Mouse (Mus musculus): ENCODE data around the gene 2310030G06Rik. TPM values are rescaled to one million over a fixed set of nuclear protein-coding genes. Genes with fewer than 3 reads are reported as not detected.

The 2310030G06Rik gene
- polyA plus RNA-seq, 1 experiment = 1.1 TPM

DNA sequence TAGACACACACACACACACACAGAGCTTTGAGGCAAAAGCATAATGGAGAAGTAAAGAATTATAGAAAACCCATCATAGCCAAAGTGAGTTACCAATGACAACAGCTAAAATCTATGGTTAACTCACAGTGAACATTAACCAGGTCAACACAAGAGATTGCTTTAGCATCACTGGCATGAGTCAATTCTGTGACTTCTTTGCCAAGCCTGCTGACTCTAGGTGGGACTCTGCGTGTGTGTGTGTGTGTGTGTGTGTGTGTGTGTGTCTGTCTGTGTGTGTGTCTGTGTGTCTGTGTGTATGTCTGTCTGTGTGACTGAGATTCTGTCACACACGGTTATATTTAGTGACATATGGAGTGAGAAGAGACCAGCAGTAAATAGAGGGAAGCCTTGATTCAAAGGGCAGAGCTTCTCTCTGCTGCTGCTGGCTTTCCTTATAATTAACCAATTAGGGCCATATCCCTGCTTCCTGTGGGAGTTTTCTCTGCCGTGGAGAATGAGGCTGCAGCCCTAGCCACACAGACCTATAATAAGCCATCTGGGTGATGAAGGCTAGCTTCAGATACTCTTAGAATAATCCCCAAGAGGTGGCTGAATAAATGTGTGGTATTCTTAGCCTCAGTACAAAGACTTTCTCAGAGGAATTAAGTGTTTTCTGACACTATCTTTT lies 21.5 kb downstream of the 2310030G06Rik start:
- no peak for TF ChIP-seq CEBPB (IDR thresholded peaks at IDR 0.05; ENCODE audit: insufficient read depth, poor library complexity, severe bottlenecking)
- no peak for TF ChIP-seq REST (IDR thresholded peaks at IDR 0.05; ENCODE audit: insufficient read depth, insufficient read length)
- no peak for TF ChIP-seq SRF (IDR thresholded peaks at IDR 0.05; ENCODE audit: control insufficient read depth, insufficient read length, low read depth)
- no peak for TF ChIP-seq MYOG (IDR thresholded peaks at IDR 0.05; ENCODE audit: control insufficient read depth in 1 of 3, insufficient read depth in 1 of 3, insufficient read length in 2 of 3, low read depth in 2 of 3)
- no peak for TF ChIP-seq TCF12 (IDR thresholded peaks at IDR 0.05; ENCODE audit: insufficient read depth, poor library complexity, severe bottlenecking)
- no peak for TF ChIP-seq POLR2A (IDR thresholded peaks at IDR 0.05; ENCODE audit: insufficient read length, low read depth)
- no peak for TF ChIP-seq TCF3 (IDR thresholded peaks at IDR 0.05; ENCODE audit: insufficient read length, low read depth)
- no peak for TF ChIP-seq MAX (IDR thresholded peaks at IDR 0.05; ENCODE audit: low read depth)
- no peak for TF ChIP-seq POLR2AphosphoS2 (IDR thresholded peaks at IDR 0.05; ENCODE audit: insufficient read length, low read depth)
- TF ChIP-seq MYOD1 (IDR thresholded peaks at IDR 0.05; ENCODE audit: control insufficient read depth in 1 of 3, insufficient read length in 2 of 3, low read depth in 2 of 3) = no peak
- no peak for TF ChIP-seq E2F4 (IDR thresholded peaks at IDR 0.05; ENCODE audit: insufficient read depth)
- TF ChIP-seq USF1 (IDR thresholded peaks at IDR 0.05; ENCODE audit: low read depth) = no peak
- Histone ChIP-seq H3K4me2 (ENCODE audit: low read depth) (no peak overlapping the region), H3K79me2 (ENCODE audit: control insufficient read depth, insufficient read depth) (no peaks in the 10 kb centered on the region), H3K36me3 (ENCODE audit: control insufficient read depth, insufficient read depth) (no peaks in the 10 kb centered on the region), H3ac (ENCODE audit: control insufficient read depth, insufficient read length) (no peak overlapping the region), H3K27me3 (ENCODE audit: control insufficient read depth, insufficient read depth, insufficient read length) (no peaks in the 10 kb centered on the region), H3K4me3 (no peak overlapping the region)

DNA sequence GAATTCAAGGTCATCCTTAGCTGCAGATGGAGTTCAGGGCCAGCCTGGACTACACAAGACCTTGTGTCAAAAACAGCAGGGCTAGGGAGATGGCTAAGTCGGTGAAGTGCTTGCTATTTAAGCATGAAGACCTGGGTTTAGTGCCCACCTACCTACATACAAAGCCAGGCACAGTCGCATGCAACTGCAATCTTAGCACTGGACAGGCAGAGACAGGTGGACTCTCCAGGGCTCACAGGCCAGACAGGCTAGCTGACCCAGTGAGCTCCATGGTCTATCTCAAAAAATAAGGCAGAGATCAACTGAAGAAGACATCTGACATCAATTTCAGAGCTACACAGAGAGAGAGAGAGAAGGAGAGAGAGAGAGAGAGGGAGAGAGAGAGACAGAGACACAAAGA lies 22.2 kb downstream of the 2310030G06Rik start:
- no peak overlapping the region for H3ac ChIP-seq (ENCODE audit: control insufficient read depth, insufficient read length)
- H3K4me3 ChIP-seq = no peak overlapping the region
- no peaks in the 10 kb centered on the region for H3K27me3 ChIP-seq (ENCODE audit: control insufficient read depth, insufficient read depth, insufficient read length)
- H3K4me2 ChIP-seq (ENCODE audit: low read depth) = no peak overlapping the region
- TF ChIP-seq MYOD1 (IDR thresholded peaks at IDR 0.05; ENCODE audit: control insufficient read depth in 1 of 3, insufficient read length in 2 of 3, low read depth in 2 of 3) (peak in 2 of 3 experiments; percentile 65 to 79), POLR2AphosphoS2 (IDR thresholded peaks at IDR 0.05; ENCODE audit: insufficient read length, low read depth) (no peak), REST (IDR thresholded peaks at IDR 0.05; ENCODE audit: insufficient read depth, insufficient read length) (no peak)
- no peaks in the 10 kb centered on the region for H3K79me2 ChIP-seq (ENCODE audit: control insufficient read depth, insufficient read depth)
- no peaks in the 10 kb centered on the region for H3K36me3 ChIP-seq (ENCODE audit: control insufficient read depth, insufficient read depth)

DNA sequence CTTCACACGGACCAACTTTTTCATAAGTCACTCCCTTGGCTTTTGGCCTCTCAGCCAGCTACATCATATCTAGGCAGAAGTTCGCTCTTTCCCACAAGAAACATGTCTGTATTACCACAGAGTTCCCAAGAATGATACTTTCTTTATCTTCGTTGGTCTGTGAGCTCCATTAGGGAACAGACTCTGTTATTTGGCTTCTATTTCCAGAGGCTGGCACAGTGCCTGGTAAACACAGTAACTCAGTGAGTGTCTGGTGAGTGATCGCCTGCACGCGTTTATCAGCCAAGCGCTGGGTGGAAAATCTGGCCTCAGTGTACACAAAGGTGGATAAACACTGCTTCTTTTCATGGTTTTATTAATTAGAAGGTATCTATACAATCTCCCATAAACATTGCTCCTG lies 22.9 kb downstream of the 2310030G06Rik start:
- H3K36me3 ChIP-seq (ENCODE audit: control insufficient read depth, insufficient read depth) = no peaks in the 10 kb centered on the region
- H3K27me3 ChIP-seq (ENCODE audit: control insufficient read depth, insufficient read depth, insufficient read length) = no peaks in the 10 kb centered on the region
- no peaks in the 10 kb centered on the region for H3K79me2 ChIP-seq (ENCODE audit: control insufficient read depth, insufficient read depth)
- peak overlapping the region; percentile 56 for H3K4me2 ChIP-seq (ENCODE audit: low read depth)
- TF ChIP-seq TCF3 (IDR thresholded peaks at IDR 0.05; ENCODE audit: insufficient read length, low read depth) (no peak), MYOD1 (IDR thresholded peaks at IDR 0.05; ENCODE audit: control insufficient read depth in 1 of 3, insufficient read length in 2 of 3, low read depth in 2 of 3) (no peak), USF1 (IDR thresholded peaks at IDR 0.05; ENCODE audit: low read depth) (no peak)
- no peak overlapping the region for H3ac ChIP-seq (ENCODE audit: control insufficient read depth, insufficient read length)
- H3K4me3 ChIP-seq = no peak overlapping the region

GRCm38 (mm10) chr9:50722451-50722911 lies 23.9 kb downstream of the 2310030G06Rik start:
- Histone ChIP-seq H3K79me2 (ENCODE audit: control insufficient read depth, insufficient read depth) (no peaks in the 10 kb centered on the region), H3K4me2 (ENCODE audit: low read depth) (no peak overlapping the region), H3ac (ENCODE audit: control insufficient read depth, insufficient read length) (no peak overlapping the region), H3K36me3 (ENCODE audit: control insufficient read depth, insufficient read depth) (no peaks in the 10 kb centered on the region), H3K27me3 (ENCODE audit: control insufficient read depth, insufficient read depth, insufficient read length) (no peaks in the 10 kb centered on the region), H3K4me3 (no peak overlapping the region)
- TF ChIP-seq MYOD1 (IDR thresholded peaks at IDR 0.05; ENCODE audit: control insufficient read depth in 1 of 3, insufficient read length in 2 of 3, low read depth in 2 of 3) (peak in 2 of 3 experiments; percentile 32 to 41), SRF (IDR thresholded peaks at IDR 0.05; ENCODE audit: control insufficient read depth, insufficient read length, low read depth) (no peak)

- Histone ChIP-seq H3K4me3 (no peak overlapping the region), H3K4me2 (ENCODE audit: low read depth) (no peak overlapping the region), H3K79me2 (ENCODE audit: control insufficient read depth, insufficient read depth) (no peaks in the 10 kb centered on the region), H3ac (ENCODE audit: control insufficient read depth, insufficient read length) (no peak overlapping the region), H3K36me3 (ENCODE audit: control insufficient read depth, insufficient read depth) (no peaks in the 10 kb centered on the region), H3K27me3 (ENCODE audit: control insufficient read depth, insufficient read depth, insufficient read length) (no peaks in the 10 kb centered on the region)
- TF ChIP-seq CEBPB (IDR thresholded peaks at IDR 0.05; ENCODE audit: insufficient read depth, poor library complexity, severe bottlenecking) = no peak
- no peak for TF ChIP-seq TCF3 (IDR thresholded peaks at IDR 0.05; ENCODE audit: insufficient read length, low read depth)
- TF ChIP-seq MAX (IDR thresholded peaks at IDR 0.05; ENCODE audit: low read depth) = no peak
- no peak for TF ChIP-seq USF1 (IDR thresholded peaks at IDR 0.05; ENCODE audit: low read depth)
- no peak for TF ChIP-seq E2F4 (IDR thresholded peaks at IDR 0.05; ENCODE audit: insufficient read depth)
- no peak for TF ChIP-seq SRF (IDR thresholded peaks at IDR 0.05; ENCODE audit: control insufficient read depth, insufficient read length, low read depth)
- no peak for TF ChIP-seq REST (IDR thresholded peaks at IDR 0.05; ENCODE audit: insufficient read depth, insufficient read length)
These were observed 25.3 kb downstream of the 2310030G06Rik start for GRCm38 (mm10) chr9:50721061-50721460.
